Mouse (Mus musculus) ES-Bruce4 (cell line): Measurements from ENCODE around the gene Gm28230.

Experiments used
- CTCF ChIP-seq: IDR thresholded peaks from one replicate; pipeline ENCODE4 v1.8.1; 2011; ENCODE audit warnings: low read depth, low read length
- POLR2A ChIP-seq: IDR thresholded peaks from one replicate; pipeline ENCODE4 v1.8.1; 2011; ENCODE audit warnings: low read length; ENCODE audit not compliant: insufficient read depth

- TF ChIP-seq CTCF (no peak), POLR2A (no peak)
Observed at GRCm38 (mm10) chr2:74749337-74750121, 23.0 kb downstream of the Gm28230 start.
